Mouse (Mus musculus) monocyte, adult 5-6 weeks (primary cell): ENCODE data around the gene Dnm2. TPM values are rescaled to one million over a fixed set of nuclear protein-coding genes. Genes with fewer than 3 reads are reported as not detected.

Experiments
- total RNA-seq: library from RNA; stranded (forward); fragments of 200-1000, 200-491, 200-594 nt; gene quantifications from 3 replicates; pipeline ENCODE4 v1.2.3, GENCODE M21; 2017

The Dnm2 gene
- total RNA-seq, 1 experiment from 2014 or later: 178 TPM

Other genes starting within 250 kb of the Dnm2 start
- gene Keap1, start 185.5 kb upstream of the Dnm2 start, total RNA-seq: 21.7 to 32.5 TPM (median 22.1 TPM) in 3 replicates
- gene S1pr5, start 176.5 kb upstream of the Dnm2 start, total RNA-seq: 303 to 435 TPM (median 308 TPM) in 3 replicates
- gene Atg4d, start 159.6 kb upstream of the Dnm2 start, total RNA-seq: 31.7 to 39.6 TPM (median 34.6 TPM) in 3 replicates
- gene Kri1, start 136.9 kb upstream of the Dnm2 start, total RNA-seq: 91.2 to 154 TPM (median 120 TPM) in 3 replicates
- gene Cdkn2d, start 133.5 kb upstream of the Dnm2 start, total RNA-seq: 58.8 to 83.6 TPM (median 66.5 TPM) in 3 replicates
- gene Ap1m2, start 112.6 kb upstream of the Dnm2 start, total RNA-seq: 1.6 to 2.0 TPM (median 1.8 TPM) in 3 replicates
- 230 to 297 TPM (median 259 TPM) in 3 replicates for gene Slc44a2, start 104.2 kb upstream of the Dnm2 start, total RNA-seq
- gene Ilf3, start 57.0 kb upstream of the Dnm2 start, total RNA-seq: 47.3 to 58.8 TPM (median 54.8 TPM) in 3 replicates
- 7.2 to 12.8 TPM (median 7.3 TPM) in 3 replicates for gene Qtrt1, start 13.1 kb upstream of the Dnm2 start, total RNA-seq
- 3.2 to 6.6 TPM (median 6.3 TPM) in 3 replicates for gene Tmed1, start 85.3 kb downstream of the Dnm2 start, total RNA-seq
- 191 to 299 TPM (median 267 TPM) in 3 replicates for gene AB124611, start 101.3 kb downstream of the Dnm2 start, total RNA-seq
- gene Carm1, start 122.0 kb downstream of the Dnm2 start, total RNA-seq: 13.5 to 23.0 TPM (median 17.2 TPM) in 3 replicates
- 21.2 to 32.4 TPM (median 25.6 TPM) in 3 replicates for gene Timm29, start 167.8 kb downstream of the Dnm2 start, total RNA-seq
- gene Yipf2, start 167.9 kb downstream of the Dnm2 start, total RNA-seq: 9.4 to 12.1 TPM (median 10.3 TPM) in 3 replicates
- gene Smarca4, start 191.3 kb downstream of the Dnm2 start, total RNA-seq: 46.9 to 71.7 TPM (median 48.3 TPM) in 3 replicates